Mouse (Mus musculus): ENCODE data around the gene Pick1. TPM values are rescaled to one million over a fixed set of nuclear protein-coding genes. Genes with fewer than 3 reads are reported as not detected.

Pick1 gene
- 19.2 and 24.5 TPM in 2 replicates for polyA plus RNA-seq (2014; fragmentation: Nextera tagmentation; extraction: Ambion mirVana)

GRCm38 (mm10) chr15:79229058-79229821, at the start of gene Pick1, which contains the start of gene Gm49486:
Pick1 (plus strand) TSS chr15:79229173.
Gm49486 (plus strand) TSS chr15:79229391.
- no peaks in the 10 kb centered on the region for H3K9me3 ChIP-seq (ENCODE audit: control insufficient read depth, low read length)
- H3K4me3 ChIP-seq (ENCODE audit: control insufficient read depth in 1 of 2, insufficient read depth in 1 of 2, low read depth in 1 of 2, low read length in 2 of 2): peak within 1 kb of the TSS; percentile 64 to 85
- H3K36me3 ChIP-seq (ENCODE audit: control insufficient read depth, insufficient read depth, low read length): peaks cover 31% of the 10 kb centered on the region
- peak within 1 kb of the TSS; percentile 97 for H3K4me2 ChIP-seq (ENCODE audit: low read length)
- 1% methylated on average over 51 of the region's 51 CpGs for WGBS
- ATAC-seq (ENCODE audit: insufficient number of reproducible peaks, insufficient read depth, low FRiP score, low read depth): peak; percentile 70
- peaks cover 7% of the 10 kb centered on the region in 2 experiments for H3K4me1 ChIP-seq (ENCODE audit: control insufficient read depth in 2 of 2, insufficient read depth in 2 of 2, low read length in 2 of 2)
- H3K27me3 ChIP-seq (ENCODE audit: control insufficient read depth, insufficient read depth, low read length): no peaks in the 10 kb centered on the region
- H3K9ac ChIP-seq (ENCODE audit: low read length): peak within 1 kb of the TSS; percentile 92
- peak within 1 kb of the TSS; percentile 95 to 98 for H3K27ac ChIP-seq (replicated peaks in 1 of 2; ENCODE audit: control insufficient read depth in 1 of 2, insufficient read depth in 1 of 2, low read depth in 2 of 2, low read length in 2 of 2)

GRCm38 (mm10) chr15:79185213-79185612, 43.8 kb upstream of the Pick1 start:
- Histone ChIP-seq H3K4me2 (ENCODE audit: low read length) (no peak overlapping the region), H3K4me3 (ENCODE audit: control insufficient read depth in 1 of 2, insufficient read depth in 1 of 2, low read depth in 1 of 2, low read length in 2 of 2) (no peak overlapping the region), H3K36me3 (ENCODE audit: control insufficient read depth, insufficient read depth, low read length) (no peaks in the 10 kb centered on the region), H3K9me3 (ENCODE audit: control insufficient read depth, low read length) (no peaks in the 10 kb centered on the region), H3K9ac (ENCODE audit: low read length) (no peak overlapping the region), H3K27ac (replicated peaks in 1 of 2; ENCODE audit: control insufficient read depth in 1 of 2, insufficient read depth in 1 of 2, low read depth in 2 of 2, low read length in 2 of 2) (no peak overlapping the region), H3K4me1 (ENCODE audit: control insufficient read depth in 2 of 2, insufficient read depth in 2 of 2, low read length in 2 of 2) (no peaks in the 10 kb centered on the region), H3K27me3 (ENCODE audit: control insufficient read depth, insufficient read depth, low read length) (no peaks in the 10 kb centered on the region)
- WGBS: 85% methylated on average over 10 of the region's 10 CpGs
- no peak for ATAC-seq (ENCODE audit: insufficient number of reproducible peaks, insufficient read depth, low FRiP score, low read depth)

- Histone ChIP-seq H3K9me3 (ENCODE audit: control insufficient read depth, low read length) (no peaks in the 10 kb centered on the region), H3K27ac (replicated peaks in 1 of 2; ENCODE audit: control insufficient read depth in 1 of 2, insufficient read depth in 1 of 2, low read depth in 2 of 2, low read length in 2 of 2) (no peak overlapping the region), H3K36me3 (ENCODE audit: control insufficient read depth, insufficient read depth, low read length) (no peaks in the 10 kb centered on the region), H3K9ac (ENCODE audit: low read length) (no peak overlapping the region), H3K4me3 (ENCODE audit: control insufficient read depth in 1 of 2, insufficient read depth in 1 of 2, low read depth in 1 of 2, low read length in 2 of 2) (no peak overlapping the region), H3K4me1 (ENCODE audit: control insufficient read depth in 2 of 2, insufficient read depth in 2 of 2, low read length in 2 of 2) (peaks cover 3 to 5% of the 10 kb centered on the region in 2 experiments), H3K27me3 (ENCODE audit: control insufficient read depth, insufficient read depth, low read length) (no peaks in the 10 kb centered on the region), H3K4me2 (ENCODE audit: low read length) (no peak overlapping the region)
- WGBS: 83% methylated on average over 8 of the region's 8 CpGs
- ATAC-seq (ENCODE audit: insufficient number of reproducible peaks, insufficient read depth, low FRiP score, low read depth): no peak
Observed at GRCm38 (mm10) chr15:79187819-79188218, 41.2 kb upstream of the Pick1 start.

GRCm38 (mm10) chr15:79191426-79191825, 37.5 kb upstream of the Pick1 start:
- Histone ChIP-seq H3K4me1 (ENCODE audit: control insufficient read depth in 2 of 2, insufficient read depth in 2 of 2, low read length in 2 of 2) (peaks cover 29 to 37% of the 10 kb centered on the region in 2 experiments), H3K4me3 (ENCODE audit: control insufficient read depth in 1 of 2, insufficient read depth in 1 of 2, low read depth in 1 of 2, low read length in 2 of 2) (no peak overlapping the region), H3K9me3 (ENCODE audit: control insufficient read depth, low read length) (no peaks in the 10 kb centered on the region), H3K27me3 (ENCODE audit: control insufficient read depth, insufficient read depth, low read length) (no peaks in the 10 kb centered on the region), H3K4me2 (ENCODE audit: low read length) (no peak overlapping the region), H3K36me3 (ENCODE audit: control insufficient read depth, insufficient read depth, low read length) (no peaks in the 10 kb centered on the region), H3K9ac (ENCODE audit: low read length) (no peak overlapping the region), H3K27ac (replicated peaks in 1 of 2; ENCODE audit: control insufficient read depth in 1 of 2, insufficient read depth in 1 of 2, low read depth in 2 of 2, low read length in 2 of 2) (no peak overlapping the region)
- no peak for ATAC-seq (ENCODE audit: insufficient number of reproducible peaks, insufficient read depth, low FRiP score, low read depth)
- WGBS: 94% methylated on average over 2 of the region's 2 CpGs

DNA sequence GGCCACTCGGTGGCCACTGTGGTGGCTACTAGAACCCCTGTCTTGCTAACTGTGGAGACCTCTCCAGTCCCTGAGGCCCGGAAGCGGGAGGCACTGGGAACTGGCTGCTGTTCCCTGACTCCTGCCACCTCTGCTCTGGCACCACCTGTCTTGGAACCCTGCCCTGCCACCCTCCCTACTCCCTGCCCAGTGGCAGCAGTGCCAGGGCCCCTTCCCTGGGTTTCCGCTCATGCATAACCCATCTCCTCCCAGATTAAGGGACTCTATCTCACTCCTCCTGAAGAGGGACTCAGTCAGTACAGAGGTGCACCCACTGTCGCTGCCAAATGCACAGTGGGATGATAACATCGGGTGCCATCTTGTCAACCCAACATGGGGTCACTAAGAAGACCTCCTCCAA, 36.5 kb upstream of the Pick1 start:
- no peak overlapping the region for H3K4me2 ChIP-seq (ENCODE audit: low read length)
- H3K36me3 ChIP-seq (ENCODE audit: control insufficient read depth, insufficient read depth, low read length): no peaks in the 10 kb centered on the region
- 88% methylated on average over 6 of the region's 6 CpGs for WGBS
- H3K27me3 ChIP-seq (ENCODE audit: control insufficient read depth, insufficient read depth, low read length): no peaks in the 10 kb centered on the region
- 0 out of 4 replicates have a peak overlapping the region, but pooled peaks have one; percentile 32 to 62 for H3K27ac ChIP-seq (replicated peaks in 1 of 2; ENCODE audit: control insufficient read depth in 1 of 2, insufficient read depth in 1 of 2, low read depth in 2 of 2, low read length in 2 of 2)
- no peak overlapping the region for H3K4me3 ChIP-seq (ENCODE audit: control insufficient read depth in 1 of 2, insufficient read depth in 1 of 2, low read depth in 1 of 2, low read length in 2 of 2)
- H3K9ac ChIP-seq (ENCODE audit: low read length): no peak overlapping the region
- ATAC-seq (ENCODE audit: insufficient number of reproducible peaks, insufficient read depth, low FRiP score, low read depth): no peak
- peaks cover 29 to 37% of the 10 kb centered on the region in 2 experiments for H3K4me1 ChIP-seq (ENCODE audit: control insufficient read depth in 2 of 2, insufficient read depth in 2 of 2, low read length in 2 of 2)
- no peaks in the 10 kb centered on the region for H3K9me3 ChIP-seq (ENCODE audit: control insufficient read depth, low read length)

- no peaks in the 10 kb centered on the region for H3K27me3 ChIP-seq (ENCODE audit: control insufficient read depth, insufficient read depth, low read length)
- 33% methylated on average over 27 of the region's 27 CpGs for WGBS
Observed at GRCm38 (mm10) chr15:79192885-79193845, 35.8 kb upstream of the Pick1 start.

GRCm38 (mm10) chr15:79194048-79194447, 34.9 kb upstream of the Pick1 start:
- peak overlapping the region in 1 of 2 experiments; percentile 62; a peak in 2 of 4 replicates for H3K27ac ChIP-seq (replicated peaks in 1 of 2; ENCODE audit: control insufficient read depth in 1 of 2, insufficient read depth in 1 of 2, low read depth in 2 of 2, low read length in 2 of 2)
- WGBS: 64% methylated on average over 9 of the region's 9 CpGs
- peaks cover 32 to 37% of the 10 kb centered on the region in 2 experiments for H3K4me1 ChIP-seq (ENCODE audit: control insufficient read depth in 2 of 2, insufficient read depth in 2 of 2, low read length in 2 of 2)
- ATAC-seq (ENCODE audit: insufficient number of reproducible peaks, insufficient read depth, low FRiP score, low read depth): no peak
- H3K9me3 ChIP-seq (ENCODE audit: control insufficient read depth, low read length): no peaks in the 10 kb centered on the region
- no peak overlapping the region for H3K4me3 ChIP-seq (ENCODE audit: control insufficient read depth in 1 of 2, insufficient read depth in 1 of 2, low read depth in 1 of 2, low read length in 2 of 2)
- no peaks in the 10 kb centered on the region for H3K36me3 ChIP-seq (ENCODE audit: control insufficient read depth, insufficient read depth, low read length)
- H3K9ac ChIP-seq (ENCODE audit: low read length): no peak overlapping the region
- H3K4me2 ChIP-seq (ENCODE audit: low read length): no peak overlapping the region
- H3K27me3 ChIP-seq (ENCODE audit: control insufficient read depth, insufficient read depth, low read length): no peaks in the 10 kb centered on the region

More at GRCm38 (mm10) chr15:79192885-79193845, 35.8 kb upstream of the Pick1 start:
- Histone ChIP-seq H3K4me2 (ENCODE audit: low read length) (peak overlapping the region; percentile 44), H3K4me3 (ENCODE audit: control insufficient read depth in 1 of 2, insufficient read depth in 1 of 2, low read depth in 1 of 2, low read length in 2 of 2) (no peak overlapping the region), H3K9me3 (ENCODE audit: control insufficient read depth, low read length) (no peaks in the 10 kb centered on the region), H3K9ac (ENCODE audit: low read length) (peak overlapping the region; percentile 44), H3K4me1 (ENCODE audit: control insufficient read depth in 2 of 2, insufficient read depth in 2 of 2, low read length in 2 of 2) (peaks cover 29 to 37% of the 10 kb centered on the region in 2 experiments), H3K36me3 (ENCODE audit: control insufficient read depth, insufficient read depth, low read length) (no peaks in the 10 kb centered on the region), H3K27ac (replicated peaks in 1 of 2; ENCODE audit: control insufficient read depth in 1 of 2, insufficient read depth in 1 of 2, low read depth in 2 of 2, low read length in 2 of 2) (peak overlapping the region; percentile 32 to 62)
- ATAC-seq (ENCODE audit: insufficient number of reproducible peaks, insufficient read depth, low FRiP score, low read depth): 0 out of 2 replicates have a peak, but pooled peaks have one; percentile 33

Measured in heart, embryonic 14.5 days (tissue).